Mouse (Mus musculus) brain, embryonic 14.5 days (tissue): Measurements from ENCODE around the gene Entpd5.

Source experiments
- CTCF ChIP-seq: fragments of 200-500 bp; IDR thresholded peaks from 2 replicates; pipeline ENCODE4 v1.5.1; 2012; ENCODE audit warnings: inconsistent platforms, mild to moderate bottlenecking, moderate library complexity, borderline replicate concordance; ENCODE audit not compliant: insufficient read depth, insufficient read length; ENCODE audit errors: extremely low read depth
- POLR2A ChIP-seq: fragments of 200-500 bp; IDR thresholded peaks from 2 replicates; pipeline ENCODE4 v1.6.1; 2012; ENCODE audit warnings: mild to moderate bottlenecking, inconsistent platforms, borderline replicate concordance; ENCODE audit not compliant: poor library complexity, insufficient read depth, insufficient read length, severe bottlenecking; ENCODE audit errors: extremely low read depth

- TF ChIP-seq CTCF, result no peak
- no peak for TF ChIP-seq POLR2A
Measured at GRCm38 (mm10) chr12:84456911-84457310, 48.1 kb upstream of the Entpd5 start.
